In genomic region chr13:28951691-28952575, GRCm38 (mm10) we compare ENCODE assay signal across 8 mouse cellular contexts. TPM values are rescaled to one million over a fixed set of nuclear protein-coding genes. Genes with fewer than 3 reads are reported as not detected.
DNase-seq lines count a peak whose midpoint lies in the region; ATAC-seq and TF ChIP-seq lines count a peak whose summit lies in the region.

No protein-coding gene starts in this region.

- 0 out of 2 replicates have a peak, but pooled peaks have one; percentile 7 for TF ChIP-seq POLR2A in thymus, adult 2 months (IDR thresholded peaks at IDR 0.05; ENCODE audit: control insufficient read depth, extremely low read depth, insufficient read depth, low read length, poor library complexity)

- H3K9me3 ChIP-seq in forebrain, embryonic 15.5 days: no peaks in the 10 kb centered on the region
- no peaks in the 10 kb centered on the region for H3K9me3 ChIP-seq in hindbrain, embryonic 15.5 days
- no peaks in the 10 kb centered on the region for H3K9me3 ChIP-seq in limb, embryonic 15.5 days

- under 1% methylated on average over 91 of the region's 92 CpGs for WGBS in forebrain, embryonic 15.5 days
- under 1% methylated on average over 89 of the region's 92 CpGs for WGBS in hindbrain, embryonic 15.5 days
- WGBS in limb, embryonic 15.5 days: under 1% methylated on average over 92 of the region's 92 CpGs
- WGBS in thymus, adult 2 months: under 1% methylated on average over 91 of the region's 92 CpGs

- peak overlapping the region; percentile 100 for H3K9ac ChIP-seq in forebrain, embryonic 15.5 days (replicated peaks)
- H3K9ac ChIP-seq in hindbrain, embryonic 15.5 days: peak overlapping the region; percentile 100
- peak overlapping the region; percentile 93 for H3K9ac ChIP-seq in limb, embryonic 15.5 days

- no peaks in the 10 kb centered on the region for H3K27me3 ChIP-seq in forebrain, embryonic 15.5 days
- H3K27me3 ChIP-seq in hindbrain, embryonic 15.5 days: no peaks in the 10 kb centered on the region
- no peaks in the 10 kb centered on the region for H3K27me3 ChIP-seq in limb, embryonic 15.5 days
- H3K27me3 ChIP-seq in thymus, adult 2 months (ENCODE audit: control insufficient read depth, insufficient read depth, low read length): no peaks in the 10 kb centered on the region

- peak; percentile 29; the same call in 1 of the 2 replicates for TF ChIP-seq CTCF in thymus, adult 2 months (IDR thresholded peaks at IDR 0.05; ENCODE audit: borderline replicate concordance, control insufficient read depth, extremely low read depth, insufficient read depth, low read length, poor library complexity)

- DNase-seq in layer of hippocampus, adult 11-12 months (ENCODE audit: low spot score): peak; percentile 14
- DNase-seq in layer of hippocampus, adult 9-10 months (ENCODE audit: low spot score): no peak
- peak; percentile 53 for DNase-seq in naive thymus-derived CD4-positive, alpha-beta T cell, adult 2 months (ENCODE audit: low read depth)
- peak; percentile 41 for DNase-seq in thymus, adult 2 months

- peak overlapping the region; percentile 67 for H3K4me3 ChIP-seq in brown adipose tissue, adult 24 weeks (ENCODE audit: insufficient read depth, low read depth, low read length)
- peak overlapping the region; percentile 97 for H3K4me3 ChIP-seq in forebrain, embryonic 15.5 days
- H3K4me3 ChIP-seq in hindbrain, embryonic 15.5 days: peak overlapping the region; percentile 97
- peak overlapping the region; percentile 81 for H3K4me3 ChIP-seq in limb, embryonic 15.5 days
- peak overlapping the region; percentile 98 for H3K4me3 ChIP-seq in thymus, adult 2 months (ENCODE audit: control insufficient read depth, insufficient read depth, low read length)

- peaks cover 4% of the 10 kb centered on the region for H3K4me1 ChIP-seq in brown adipose tissue, adult 24 weeks (ENCODE audit: control insufficient read depth, insufficient read depth, insufficient read length, low read length)
- peaks cover 28% of the 10 kb centered on the region for H3K4me1 ChIP-seq in forebrain, embryonic 15.5 days
- H3K4me1 ChIP-seq in hindbrain, embryonic 15.5 days (replicated peaks): peaks cover 22% of the 10 kb centered on the region
- peaks cover 27% of the 10 kb centered on the region for H3K4me1 ChIP-seq in limb, embryonic 15.5 days
- peaks cover 12% of the 10 kb centered on the region for H3K4me1 ChIP-seq in thymus, adult 2 months (replicated peaks; ENCODE audit: control insufficient read depth, insufficient read depth, low read length)

- H3K36me3 ChIP-seq in forebrain, embryonic 15.5 days: no peaks in the 10 kb centered on the region
- no peaks in the 10 kb centered on the region for H3K36me3 ChIP-seq in hindbrain, embryonic 15.5 days
- H3K36me3 ChIP-seq in limb, embryonic 15.5 days: no peaks in the 10 kb centered on the region
- H3K36me3 ChIP-seq in thymus, adult 2 months (ENCODE audit: control insufficient read depth, insufficient read depth, low read length): peaks cover 7% of the 10 kb centered on the region; the same call in 1 of the 2 replicates

- ATAC-seq in forebrain, embryonic 15.5 days (replicated peaks): no peak
- no peak for ATAC-seq in hindbrain, embryonic 15.5 days (ENCODE audit: low FRiP score, low read depth)
- ATAC-seq in limb, embryonic 15.5 days (ENCODE audit: insufficient number of reproducible peaks, low FRiP score, low TSS enrichment, low read depth): no peak; the same call in 1 of the 2 replicates

- H3K4me2 ChIP-seq in forebrain, embryonic 15.5 days (replicated peaks): peak overlapping the region; percentile 44
- H3K4me2 ChIP-seq in hindbrain, embryonic 15.5 days: peak overlapping the region; percentile 55
- peak overlapping the region; percentile 52 for H3K4me2 ChIP-seq in limb, embryonic 15.5 days

- peak overlapping the region; percentile 49; the same call in 1 of the 2 replicates for H3K27ac ChIP-seq in brown adipose tissue, adult 24 weeks (replicated peaks; ENCODE audit: low read depth, low read length)
- H3K27ac ChIP-seq in forebrain, embryonic 15.5 days (replicated peaks): peak overlapping the region; percentile 100
- H3K27ac ChIP-seq in hindbrain, embryonic 15.5 days (replicated peaks): peak overlapping the region; percentile 99
- H3K27ac ChIP-seq in limb, embryonic 15.5 days: peak overlapping the region; percentile 99
- peak overlapping the region; percentile 80 for H3K27ac ChIP-seq in thymus, adult 2 months (ENCODE audit: control insufficient read depth, insufficient read depth, low read length)

RNA-seq across cellular contexts. Expression of gene Sox4, which starts 1.6 kb away (rescaled TPM):
- polyA plus RNA-seq in brown adipose tissue, adult 24 weeks (2012; ENCODE audit: insufficient read depth, insufficient read length, missing spikeins): 3.3 and 5.2 TPM in 2 replicates
- polyA plus RNA-seq in forebrain, embryonic 15.5 days (2015; fragmentation: Nextera tagmentation; extraction: Ambion mirVana): 344 and 362 TPM in 2 replicates
- 147 and 161 TPM in 2 replicates for polyA plus RNA-seq in hindbrain, embryonic 15.5 days (2015; fragmentation: Nextera tagmentation; extraction: Ambion mirVana)
- 38.0 and 46.2 TPM in 2 replicates for polyA plus RNA-seq in limb, embryonic 15.5 days (2015; fragmentation: Nextera tagmentation; extraction: Ambion mirVana)
- 137 and 191 TPM in 2 replicates for polyA plus RNA-seq in thymus, adult 2 months (2012; rRNA removed)

Comparison
In these comparisons a context has a peak if more than half of its experiments do, and no peak if none do; other contexts are left out.
1. H3K27ac ChIP-seq: peak in every context shown above with its lines; median percentile 100 in forebrain, embryonic 15.5 days; 99 in hindbrain, embryonic 15.5 days; 99 in limb, embryonic 15.5 days; 80 in thymus, adult 2 months; 49 in brown adipose tissue, adult 24 weeks.